ENCODE assay signal across 14 mouse cellular contexts in the genomic region with DNA sequence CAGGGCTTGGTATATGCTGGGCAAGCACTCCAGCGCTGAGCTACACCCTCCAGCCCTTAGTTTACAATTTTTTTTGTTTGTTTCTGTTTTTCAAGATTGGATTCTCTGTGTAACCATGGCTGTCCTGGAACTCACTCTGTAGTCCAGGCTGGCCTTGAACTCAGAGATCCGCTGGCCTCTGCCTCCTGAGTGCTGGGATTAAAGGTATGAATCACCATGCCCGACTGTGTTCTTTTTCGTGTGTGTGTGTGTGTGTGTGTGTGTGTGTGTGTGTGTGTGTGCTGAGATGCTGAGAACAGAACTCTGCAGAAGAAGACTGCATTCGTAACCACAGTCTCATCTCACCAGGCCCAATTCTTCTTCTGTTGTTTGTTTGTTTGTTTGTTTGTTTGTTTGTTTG.
"Had no signal": no experiment of that assay in that cellular context is flagged by ENCODE, and none has a peak within 500 bp of the region (broad histone marks: within the 10 kb centered on the region; RNA-seq: fewer than 3 reads in every experiment).

No protein-coding gene starts in this region.

- H3K4me3 ChIP-seq: neural tube, embryonic 15.5 days; stomach, embryonic 15.5 days had no signal

- DNase-seq: retina, postnatal 1 day; right cerebral cortex, adult 18-20 months; right cerebral cortex, postnatal 25 days; right cerebral cortex, postnatal 4 days; spleen, adult 18-20 months; thymus, adult 18-20 months; thymus, adult 2 months; thymus, postnatal 14 days; thymus, postnatal 25 days; thymus, postnatal 36 days; thymus, postnatal 4 days had no signal

- H3K27ac ChIP-seq: neural tube, embryonic 15.5 days; stomach, embryonic 15.5 days; stomach, postnatal 0 days had no signal
